Mouse (Mus musculus): ENCODE results near the gene Lcn2. TPM values are rescaled to one million over a fixed set of nuclear protein-coding genes. Genes with fewer than 3 reads are reported as not detected.
"Not testable (repeated sequence)": the region's sequence is repeated elsewhere in the genome, so short reads cannot be mapped to it uniquely, and the experiment has no call there.

Gene Lcn2
- polyA plus RNA-seq, 1 experiment from 2014 or later = 0.35 TPM

GRCm38 (mm10) chr2:32381775-32382223, 6.3 kb downstream of the Lcn2 start, which contains the start of gene 1110008P14Rik:
1110008P14Rik (minus strand) TSS chr2:32381938.
- Histone ChIP-seq H3K4me1 (replicated peaks) (peaks cover 12% of the 10 kb centered on the region), H3K9ac (replicated peaks) (peak within 1 kb of the TSS; percentile 76), H3K36me3 (peaks cover 34% of the 10 kb centered on the region), H3K27me3 (peaks cover 9% of the 10 kb centered on the region), H3K27ac (peak within 1 kb of the TSS; percentile 6), H3K4me2 (replicated peaks) (peak within 1 kb of the TSS; percentile 94), H3K4me3 (replicated peaks) (peak within 1 kb of the TSS; percentile 70), H3K9me3 (no peaks in the 10 kb centered on the region)
- peak; percentile 87 for ATAC-seq
- 1% methylated on average over 46 of the region's 47 CpGs for whole genome bisulfite sequencing

- under 1% methylated on average over 27 of the region's 27 CpGs for WGBS
Observed at GRCm38 (mm10) chr2:32381141-32381774, 6.8 kb downstream of the Lcn2 start.

GRCm38 (mm10) chr2:32380001-32380500, 8.0 kb downstream of the Lcn2 start:
- Histone ChIP-seq H3K4me1 (replicated peaks) (peaks cover 12% of the 10 kb centered on the region), H3K4me3 (replicated peaks) (no peak overlapping the region), H3K27ac (no peak overlapping the region), H3K27me3 (peaks cover 9% of the 10 kb centered on the region), H3K9me3 (no peaks in the 10 kb centered on the region), H3K9ac (replicated peaks) (no peak overlapping the region), H3K4me2 (replicated peaks) (no peak overlapping the region), H3K36me3 (peaks cover 51% of the 10 kb centered on the region)
- WGBS = 95% methylated on average over 7 of the region's 7 CpGs
- ATAC-seq = no peak

More at GRCm38 (mm10) chr2:32381141-32381774, 6.8 kb downstream of the Lcn2 start:
- H3K27ac ChIP-seq = peak overlapping the region; percentile 6; the same call in 1 of the 2 replicates
- peaks cover 39% of the 10 kb centered on the region for H3K36me3 ChIP-seq
- no peaks in the 10 kb centered on the region for H3K9me3 ChIP-seq
- peak overlapping the region; percentile 70 for H3K4me3 ChIP-seq (replicated peaks)
- ATAC-seq = peak; percentile 75
- peak overlapping the region; percentile 94 for H3K4me2 ChIP-seq (replicated peaks)
- peaks cover 9% of the 10 kb centered on the region for H3K27me3 ChIP-seq
- H3K9ac ChIP-seq (replicated peaks) = peak overlapping the region; percentile 76
- H3K4me1 ChIP-seq (replicated peaks) = peaks cover 12% of the 10 kb centered on the region

- peaks cover 9% of the 10 kb centered on the region for H3K27me3 ChIP-seq
- 94% methylated on average over 10 of the region's 10 CpGs for WGBS
- H3K4me1 ChIP-seq (replicated peaks) = peaks cover 12% of the 10 kb centered on the region
- no peak overlapping the region for H3K4me2 ChIP-seq (replicated peaks)
- ATAC-seq = no peak
- no peak overlapping the region for H3K9ac ChIP-seq (replicated peaks)
- no peak overlapping the region for H3K4me3 ChIP-seq (replicated peaks)
- H3K36me3 ChIP-seq = peaks cover 77% of the 10 kb centered on the region
- no peaks in the 10 kb centered on the region for H3K9me3 ChIP-seq
- H3K27ac ChIP-seq = no peak overlapping the region
Observed at GRCm38 (mm10) chr2:32376963-32377362, 11.1 kb downstream of the Lcn2 start.

GRCm38 (mm10) chr2:32375317-32375940, 12.6 kb downstream of the Lcn2 start:
- ATAC-seq = no peak
- WGBS = 93% methylated on average over 13 of the region's 13 CpGs
- H3K27me3 ChIP-seq = peaks cover 9% of the 10 kb centered on the region

DNA sequence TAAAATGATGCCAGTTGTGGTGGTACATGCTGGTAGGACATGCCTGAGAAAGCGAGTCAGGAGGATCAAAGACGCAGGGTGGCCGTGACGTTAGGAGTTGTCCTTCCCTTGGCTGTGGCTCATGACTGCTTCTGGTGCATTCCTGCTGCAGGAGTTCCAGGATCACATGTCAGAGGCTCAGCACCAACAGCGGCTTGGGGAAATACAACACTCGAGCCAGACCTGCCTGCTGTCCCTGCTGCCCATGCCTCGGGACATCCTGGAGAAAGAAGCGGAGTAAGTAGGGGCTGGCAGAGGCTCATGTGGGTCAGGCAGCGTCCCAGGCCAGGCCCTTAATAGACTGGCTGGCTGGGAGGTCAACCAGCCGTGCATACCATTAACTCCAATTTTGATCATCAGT, 13.9 kb downstream of the Lcn2 start:
- Histone ChIP-seq H3K9me3 (no peaks in the 10 kb centered on the region), H3K9ac (replicated peaks) (no peak overlapping the region), H3K27ac (no peak overlapping the region), H3K4me3 (replicated peaks) (no peak overlapping the region), H3K4me2 (replicated peaks) (no peak overlapping the region), H3K27me3 (peaks cover under 1% of the 10 kb centered on the region; the same call in 1 of the 2 replicates), H3K4me1 (replicated peaks) (no peaks in the 10 kb centered on the region), H3K36me3 (peaks cover 95% of the 10 kb centered on the region)
- WGBS = 89% methylated on average over 10 of the region's 10 CpGs
- no peak for ATAC-seq

More at GRCm38 (mm10) chr2:32375317-32375940, 12.6 kb downstream of the Lcn2 start:
- Histone ChIP-seq H3K4me1 (replicated peaks) (0 out of 2 replicates have a peak, but pooled peaks cover 1% of the 10 kb centered on the region), H3K9me3 (no peaks in the 10 kb centered on the region), H3K9ac (replicated peaks) (no peak overlapping the region), H3K4me3 (replicated peaks) (no peak overlapping the region), H3K27ac (no peak overlapping the region), H3K4me2 (replicated peaks) (no peak overlapping the region), H3K36me3 (peaks cover 93% of the 10 kb centered on the region)

GRCm38 (mm10) chr2:32367315-32367714, 20.7 kb downstream of the Lcn2 start:
- Histone ChIP-seq H3K27me3 (no peaks in the 10 kb centered on the region), H3K9ac (replicated peaks) (no peak overlapping the region), H3K4me1 (replicated peaks) (peaks cover 14% of the 10 kb centered on the region), H3K36me3 (peaks cover 70% of the 10 kb centered on the region), H3K4me3 (replicated peaks) (no peak overlapping the region), H3K4me2 (replicated peaks) (no peak overlapping the region), H3K27ac (no peak overlapping the region), H3K9me3 (no peaks in the 10 kb centered on the region)
- 93% methylated on average over 5 of the region's 5 CpGs for WGBS
- no peak for ATAC-seq

DNA sequence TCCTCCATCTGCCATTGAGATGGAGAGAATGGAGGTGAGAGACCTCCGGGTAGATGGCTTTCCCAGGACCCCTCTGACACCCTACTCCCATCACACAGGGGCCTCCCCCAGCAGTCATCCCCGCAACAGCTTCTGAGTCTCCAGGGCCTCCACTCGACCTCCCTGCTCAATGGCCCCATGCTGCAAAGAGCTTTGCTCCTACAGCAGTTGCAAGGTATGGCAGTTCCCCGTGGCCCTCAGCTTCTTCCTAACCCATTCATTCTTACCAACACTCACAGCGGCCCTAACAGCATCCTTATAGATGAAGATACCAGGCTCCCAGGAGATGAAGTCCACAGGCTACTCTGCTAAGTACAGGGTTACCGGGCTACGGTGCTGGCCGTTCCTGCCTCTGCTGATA, 23.9 kb downstream of the Lcn2 start:
- H3K4me3 ChIP-seq (replicated peaks) = peak overlapping the region; percentile 70
- H3K36me3 ChIP-seq = peaks cover 38% of the 10 kb centered on the region
- H3K9me3 ChIP-seq = no peaks in the 10 kb centered on the region
- peak overlapping the region; percentile 86; the same call in 1 of the 2 replicates for H3K9ac ChIP-seq (replicated peaks)
- peak overlapping the region; percentile 86 for H3K4me2 ChIP-seq (replicated peaks)
- H3K4me1 ChIP-seq (replicated peaks) = peaks cover 24% of the 10 kb centered on the region
- 85% methylated on average over 8 of the region's 8 CpGs for WGBS
- peaks cover 11% of the 10 kb centered on the region for H3K27me3 ChIP-seq
- H3K27ac ChIP-seq = no peak overlapping the region
- no peak for ATAC-seq

GRCm38 (mm10) chr2:32363376-32364106, 24.5 kb downstream of the Lcn2 start:
- peak; percentile 60 for ATAC-seq
- 11% methylated on average over 19 of the region's 19 CpGs for WGBS
- peaks cover 11% of the 10 kb centered on the region for H3K27me3 ChIP-seq

DNA sequence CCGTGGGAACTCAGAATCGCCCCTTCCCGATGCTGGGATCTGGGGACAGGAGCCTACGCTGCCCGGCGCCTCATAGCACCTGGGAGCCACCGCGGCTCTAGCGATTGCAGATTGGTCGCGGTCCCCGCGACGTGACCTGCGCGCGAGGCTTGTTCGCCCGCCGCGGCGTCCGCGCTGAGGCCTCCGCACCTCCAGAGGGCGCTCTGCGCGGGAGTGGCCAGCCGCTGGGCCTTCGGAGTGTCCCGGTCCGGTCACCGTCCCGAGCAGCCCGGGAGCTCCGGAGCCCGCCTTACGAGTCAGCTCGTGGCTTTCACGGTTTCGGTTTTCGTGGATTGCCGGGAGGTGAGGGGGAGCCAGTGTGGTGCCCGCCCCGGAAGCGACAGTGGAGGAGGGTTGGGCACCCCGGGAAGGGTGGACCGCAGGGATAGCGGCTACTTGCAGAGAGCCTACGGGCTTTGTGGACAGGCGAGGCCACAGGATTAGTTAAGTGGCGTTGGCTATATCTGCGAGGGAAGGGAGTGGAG, 25.2 kb downstream of the Lcn2 start:
- H3K9me3 ChIP-seq = no peaks in the 10 kb centered on the region
- H3K9ac ChIP-seq (replicated peaks) = peak overlapping the region; percentile 86
- H3K4me2 ChIP-seq (replicated peaks) = peak overlapping the region; percentile 86
- peaks cover 11% of the 10 kb centered on the region for H3K27me3 ChIP-seq
- under 1% methylated on average over 53 of the region's 53 CpGs for WGBS
- peak overlapping the region; percentile 78 for H3K27ac ChIP-seq
- H3K36me3 ChIP-seq = peaks cover 27% of the 10 kb centered on the region
- H3K4me3 ChIP-seq (replicated peaks) = peak overlapping the region; percentile 70
- ATAC-seq = peak; percentile 87
- peaks cover 24% of the 10 kb centered on the region for H3K4me1 ChIP-seq (replicated peaks)

More at GRCm38 (mm10) chr2:32363376-32364106, 24.5 kb downstream of the Lcn2 start:
- no peaks in the 10 kb centered on the region for H3K9me3 ChIP-seq
- H3K4me3 ChIP-seq (replicated peaks) = peak overlapping the region; percentile 70
- peak overlapping the region; percentile 78 for H3K27ac ChIP-seq
- peak overlapping the region; percentile 86 for H3K9ac ChIP-seq (replicated peaks)
- peaks cover 24% of the 10 kb centered on the region for H3K4me1 ChIP-seq (replicated peaks)
- H3K4me2 ChIP-seq (replicated peaks) = peak overlapping the region; percentile 86
- H3K36me3 ChIP-seq = peaks cover 33% of the 10 kb centered on the region

DNA sequence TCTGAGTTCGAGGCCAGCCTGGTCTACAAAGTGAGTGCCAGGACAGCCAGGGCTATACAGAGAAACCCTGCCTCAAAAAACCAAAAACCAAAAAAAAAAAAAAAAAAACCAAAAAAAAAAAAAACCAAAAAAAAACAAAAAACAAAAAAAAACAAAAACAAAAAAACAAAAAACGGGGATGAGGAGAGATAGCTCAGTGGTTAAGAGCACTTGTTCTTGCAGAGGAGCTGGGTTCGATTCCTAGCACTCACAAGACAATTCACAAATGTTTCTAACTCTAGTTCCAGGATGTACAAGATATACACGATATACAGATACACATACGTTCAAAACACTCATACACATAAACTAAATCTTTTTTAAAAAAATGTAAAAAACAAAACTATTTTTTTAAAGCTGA, 25.8 kb downstream of the Lcn2 start:
- not testable (repeated sequence) for ATAC-seq; H3K9ac ChIP-seq (replicated peaks); H3K27ac ChIP-seq; H3K9me3 ChIP-seq
- WGBS = 53% methylated on average over 5 of the region's 5 CpGs
- H3K4me3 ChIP-seq (replicated peaks) = peak overlapping the region; percentile 70
- H3K36me3 ChIP-seq = peaks cover 20% of the 10 kb centered on the region
- H3K4me1 ChIP-seq (replicated peaks) = peaks cover 24% of the 10 kb centered on the region
- peak overlapping the region; percentile 86 for H3K4me2 ChIP-seq (replicated peaks)
- peaks cover 11% of the 10 kb centered on the region for H3K27me3 ChIP-seq
